Mouse (Mus musculus): ENCODE results near the gene Mycbp2.
A peak's percentile ranks its signal among the peaks of the same experiment; 100 is the strongest.

Mycbp2 gene

GRCm38 (mm10) chr14:103075166-103075565, 271.4 kb downstream of the Mycbp2 start:
- no peak for DNase-seq (ENCODE audit: low spot score in 2 of 2)

GRCm38 (mm10) chr14:103073825-103074224, 272.8 kb downstream of the Mycbp2 start:
- no peak for DNase-seq (ENCODE audit: low spot score in 2 of 2)

- DNase-seq (ENCODE audit: low spot score in 2 of 2): no peak
These were observed 273.9 kb downstream of the Mycbp2 start for GRCm38 (mm10) chr14:103072731-103073130.

- DNase-seq (ENCODE audit: low spot score in 2 of 2): no peak
These were observed 275.1 kb downstream of the Mycbp2 start for GRCm38 (mm10) chr14:103071471-103071870.

- no peak for DNase-seq (ENCODE audit: low spot score in 2 of 2)
These were observed 275.8 kb downstream of the Mycbp2 start for GRCm38 (mm10) chr14:103070790-103071189.

- DNase-seq (ENCODE audit: low spot score in 2 of 2): peak; percentile 93 to 95
These were observed 276.6 kb downstream of the Mycbp2 start, which contains the start of gene Cln5 for GRCm38 (mm10) chr14:103069864-103070611. Gene Cln5 (plus strand): TSS chr14:103070216.

- DNase-seq (ENCODE audit: low spot score in 2 of 2): no peak
These were observed 277.1 kb downstream of the Mycbp2 start for GRCm38 (mm10) chr14:103069465-103069863.

- peak in 1 of 2 experiments; percentile 75 for DNase-seq (ENCODE audit: low spot score in 2 of 2)
These were observed 281.1 kb downstream of the Mycbp2 start for GRCm38 (mm10) chr14:103065294-103066167.
